Mouse (Mus musculus): ENCODE measurements around the gene Alkbh1. TPM values are rescaled to one million over a fixed set of nuclear protein-coding genes. Genes with fewer than 3 reads are reported as not detected.

The Alkbh1 gene
- total RNA-seq, 2 experiments from 2014 or later = 7.5 to 15.7 TPM

DNA sequence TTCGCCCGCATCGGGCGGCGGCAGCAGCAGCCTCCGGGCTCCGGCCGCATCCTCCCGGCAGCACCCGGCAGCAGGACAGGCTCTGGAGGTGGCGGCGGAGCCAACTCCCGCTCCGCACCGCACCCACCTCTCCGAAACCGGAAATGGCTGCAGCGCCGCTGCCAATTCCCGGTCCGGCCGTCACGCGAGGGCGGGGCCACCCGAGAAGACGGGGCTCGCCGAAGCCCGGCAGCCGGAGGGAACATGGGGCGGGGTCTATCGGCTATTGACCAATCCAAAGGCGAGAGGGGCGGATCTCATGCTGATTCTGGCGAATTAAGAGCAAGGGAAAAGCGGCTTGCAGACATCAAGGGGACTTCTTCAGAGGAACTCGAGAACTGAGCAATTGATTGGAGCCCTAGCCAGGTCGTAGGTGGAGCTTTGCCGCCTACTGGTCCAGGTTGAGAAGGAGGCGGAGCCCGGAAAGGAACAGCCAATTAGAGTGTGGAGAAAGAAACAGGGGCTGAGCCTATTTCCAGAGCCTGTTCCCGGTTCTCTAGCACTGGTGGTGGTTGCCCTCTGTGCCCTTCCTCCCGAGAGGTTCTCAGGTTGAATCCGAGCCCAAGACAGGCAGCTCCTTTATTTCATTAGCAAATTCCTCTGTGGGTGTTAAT, 55.6 kb downstream of the Alkbh1 start, which contains the start of gene Sptlc2:
Gene Sptlc2, minus strand, starts transcription at position 234 of the 653 bp plus-strand sequence.
- peak; percentile 98 for ATAC-seq (replicated peaks; ENCODE audit: low FRiP score, poor library complexity, severe bottlenecking)

DNA sequence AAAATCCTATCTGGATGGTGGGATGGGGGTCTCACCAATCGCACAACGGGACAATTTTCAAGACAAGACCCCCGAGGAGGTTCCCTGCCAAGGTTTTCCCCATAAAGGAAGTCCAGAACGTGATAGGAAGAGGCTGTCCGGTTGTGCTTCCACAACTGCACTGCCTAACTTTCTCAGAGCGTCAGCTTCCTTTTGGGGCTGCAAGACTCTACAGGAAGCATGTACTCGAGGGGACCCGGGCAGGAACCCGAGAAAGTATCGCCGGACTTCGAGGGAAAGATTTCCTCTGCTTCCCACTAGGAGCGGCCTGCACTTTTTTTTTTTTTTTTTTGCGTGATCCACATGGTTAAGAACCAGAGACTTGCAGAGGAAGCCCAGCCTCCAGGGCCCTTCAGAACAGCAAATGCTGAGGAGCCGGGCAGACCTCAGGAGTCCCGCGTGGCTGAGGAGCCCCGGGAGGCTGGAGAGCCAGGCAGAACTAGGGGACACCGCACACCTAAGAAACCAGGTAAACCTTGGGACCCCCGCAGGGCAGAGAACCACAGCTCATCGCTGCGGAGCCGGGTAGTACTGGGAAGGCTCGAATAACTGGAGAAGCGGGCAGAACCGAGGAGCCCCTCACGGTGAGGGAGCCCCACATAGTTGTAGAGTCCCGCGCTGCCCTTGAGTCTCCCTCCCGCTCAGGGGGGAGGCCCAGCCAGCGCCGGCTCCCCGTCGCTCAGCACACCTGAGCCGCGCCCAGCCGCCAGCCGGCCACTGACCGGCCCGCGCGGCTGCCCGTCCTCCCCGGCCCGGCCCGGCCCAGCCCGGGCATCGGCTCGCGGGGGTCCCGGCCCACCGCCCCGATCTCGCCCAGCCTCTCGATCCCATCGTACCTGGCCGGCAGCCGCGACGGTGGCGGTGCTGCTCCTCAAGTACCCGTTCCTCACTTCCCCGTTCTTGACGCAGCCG, 56.4 kb downstream of the Alkbh1 start:
- ATAC-seq (replicated peaks; ENCODE audit: low FRiP score, poor library complexity, severe bottlenecking) = no peak

DNA sequence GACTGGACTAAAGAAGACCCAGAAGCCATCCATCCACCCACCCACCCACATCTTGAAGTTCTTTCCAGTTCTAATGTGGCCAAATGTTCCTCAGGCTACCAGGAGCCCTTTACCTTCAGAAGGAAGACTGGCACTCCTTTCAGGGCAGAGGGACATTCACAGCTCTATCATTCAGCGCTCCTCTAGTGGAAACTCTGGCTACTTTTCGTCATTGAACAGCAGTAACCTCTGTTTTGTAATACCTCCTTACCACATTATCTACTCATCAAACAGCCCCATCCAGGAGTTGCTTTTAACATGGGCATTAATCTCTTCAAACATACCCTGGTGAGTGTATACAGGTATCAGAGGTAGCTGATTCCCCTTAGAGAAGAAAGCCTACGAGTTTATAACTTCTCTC, 58.8 kb downstream of the Alkbh1 start:
- ATAC-seq (replicated peaks; ENCODE audit: low FRiP score, poor library complexity, severe bottlenecking) = no peak

DNA sequence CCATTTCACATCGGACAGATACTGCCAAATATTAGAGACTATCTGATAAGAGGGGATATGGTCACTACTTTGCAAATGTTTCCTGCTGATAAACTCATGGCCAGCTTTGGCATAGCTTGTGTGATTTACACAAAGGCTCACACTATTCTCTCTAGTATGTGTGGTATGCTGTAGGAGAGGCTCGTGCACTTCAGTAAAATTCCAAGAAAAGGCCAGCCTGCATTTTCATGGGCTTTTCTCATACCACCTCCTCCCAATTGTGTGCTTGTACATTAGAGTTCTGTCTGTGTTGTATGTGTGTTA, 62.5 kb downstream of the Alkbh1 start:
- ATAC-seq (replicated peaks; ENCODE audit: low FRiP score, poor library complexity, severe bottlenecking) = no peak

DNA sequence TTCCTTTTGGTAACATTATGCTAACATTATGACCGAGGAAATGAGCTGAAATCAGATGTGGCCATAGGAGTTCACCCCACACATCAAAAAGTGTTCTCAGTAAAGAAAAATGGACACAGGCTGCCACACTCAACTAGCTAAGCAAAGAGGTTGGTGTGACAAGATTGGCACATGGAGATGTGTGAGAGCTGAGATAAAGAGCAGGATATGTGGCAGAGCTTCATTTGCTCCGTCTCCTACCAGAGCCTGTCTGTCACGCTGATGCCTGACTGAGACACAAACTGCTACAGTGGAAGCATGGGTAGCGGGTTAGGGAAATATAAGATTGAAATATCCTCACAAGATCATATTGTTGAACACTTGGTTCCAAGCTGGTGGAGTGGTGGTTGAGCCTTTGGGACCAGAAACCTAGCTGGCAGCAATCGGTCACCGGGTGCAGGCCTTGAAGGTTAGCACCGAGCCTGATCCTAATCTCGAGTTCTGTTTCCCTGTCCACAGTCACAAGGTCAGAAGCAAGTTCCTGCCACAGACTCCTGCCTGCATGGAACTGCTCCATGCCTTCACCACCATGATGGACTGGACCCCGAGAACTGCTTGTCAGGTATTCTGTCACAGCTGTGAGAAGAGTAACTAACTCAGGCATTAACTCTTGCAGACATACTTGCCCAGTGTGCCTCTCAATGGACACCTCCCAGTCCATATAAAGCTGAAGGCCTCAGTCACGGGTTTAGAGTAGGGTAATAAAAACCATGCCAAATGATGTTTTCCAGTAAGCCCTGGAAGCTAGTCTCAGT, 63.0 kb downstream of the Alkbh1 start:
- no peak; the same call in 1 of the 2 replicates for ATAC-seq (replicated peaks; ENCODE audit: low FRiP score, poor library complexity, severe bottlenecking)

DNA sequence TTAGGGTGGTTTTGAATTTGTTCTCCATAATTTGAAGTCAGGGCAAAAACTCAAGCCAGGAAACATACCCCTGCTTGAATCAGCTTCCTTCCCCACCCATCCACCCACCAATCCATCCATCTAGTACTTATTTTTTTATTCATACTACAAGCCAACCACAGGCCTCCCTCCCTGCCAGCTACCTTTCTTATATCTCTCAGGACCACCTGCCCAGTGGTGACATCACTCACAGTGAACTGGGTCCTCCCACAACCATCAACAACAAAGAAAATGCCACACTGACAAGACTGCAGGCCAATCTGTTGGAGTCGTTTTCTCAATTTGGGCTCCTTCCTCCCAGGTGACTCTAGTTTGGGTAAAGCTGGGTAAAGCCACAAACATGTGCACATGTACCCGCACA, 64.3 kb downstream of the Alkbh1 start:
- no peak for ATAC-seq (replicated peaks; ENCODE audit: low FRiP score, poor library complexity, severe bottlenecking)

Other genes with a start within 250 kb of the Alkbh1 start
- not detected in 2 replicates for gene Samd15, start 244.3 kb downstream of the Alkbh1 start, total RNA-seq (2015; ENCODE audit: low replicate concordance)
- gene Samd15, start 244.3 kb downstream of the Alkbh1 start, total RNA-seq (2017; ENCODE audit: low replicate concordance) = 1.5 TPM in 1 of 2 replicates, not detected in the other
- gene Tmed8, start 243.6 kb downstream of the Alkbh1 start, total RNA-seq (2015; ENCODE audit: low replicate concordance) = 1.3 and 3.3 TPM in 2 replicates
- 1.8 and 3.0 TPM in 2 replicates for gene Tmed8, start 243.6 kb downstream of the Alkbh1 start, total RNA-seq (2017; ENCODE audit: low replicate concordance)
- gene Noxred1, start 205.3 kb downstream of the Alkbh1 start, total RNA-seq (2015; ENCODE audit: low replicate concordance) = 2.7 TPM in 1 of 2 replicates, not detected in the other
- not detected in 2 replicates for gene Noxred1, start 205.3 kb downstream of the Alkbh1 start, total RNA-seq (2017; ENCODE audit: low replicate concordance)
- 5.9 and 16.7 TPM in 2 replicates for gene Vipas39, start 177.8 kb downstream of the Alkbh1 start, total RNA-seq (2015; ENCODE audit: low replicate concordance)
- 5.9 and 6.6 TPM in 2 replicates for gene Vipas39, start 177.8 kb downstream of the Alkbh1 start, total RNA-seq (2017; ENCODE audit: low replicate concordance)
- gene Ahsa1, start 177.5 kb downstream of the Alkbh1 start, total RNA-seq (2015; ENCODE audit: low replicate concordance) = 17.9 and 19.2 TPM in 2 replicates
- 53.0 and 74.6 TPM in 2 replicates for gene Ahsa1, start 177.5 kb downstream of the Alkbh1 start, total RNA-seq (2017; ENCODE audit: low replicate concordance)
- not detected in 2 replicates for gene Ism2, start 144.3 kb downstream of the Alkbh1 start, total RNA-seq (2015; ENCODE audit: low replicate concordance)
- not detected in 2 replicates for gene Ism2, start 144.3 kb downstream of the Alkbh1 start, total RNA-seq (2017; ENCODE audit: low replicate concordance)
- gene Sptlc2, start 55.7 kb downstream of the Alkbh1 start, total RNA-seq (2015; ENCODE audit: low replicate concordance) = 43.7 and 57.3 TPM in 2 replicates
- 33.7 and 61.5 TPM in 2 replicates for gene Sptlc2, start 55.7 kb downstream of the Alkbh1 start, total RNA-seq (2017; ENCODE audit: low replicate concordance)
- 15.5 and 27.3 TPM in 2 replicates for gene Slirp, start 121 bp downstream of the Alkbh1 start, total RNA-seq (2015; ENCODE audit: low replicate concordance)
- 0.85 and 21.6 TPM in 2 replicates for gene Slirp, start 121 bp downstream of the Alkbh1 start, total RNA-seq (2017; ENCODE audit: low replicate concordance)
- 12.1 and 13.8 TPM in 2 replicates for gene Snw1, start 28.3 kb upstream of the Alkbh1 start, total RNA-seq (2015; ENCODE audit: low replicate concordance)
- gene Snw1, start 28.3 kb upstream of the Alkbh1 start, total RNA-seq (2017; ENCODE audit: low replicate concordance) = 36.2 and 38.6 TPM in 2 replicates
- gene Gm5788, start 50.7 kb upstream of the Alkbh1 start, total RNA-seq (2015; ENCODE audit: low replicate concordance) = not detected in 2 replicates
- gene Gm5788, start 50.7 kb upstream of the Alkbh1 start, total RNA-seq (2017; ENCODE audit: low replicate concordance) = not detected in 2 replicates
- not detected in 2 replicates for gene Gm8300, start 70.3 kb upstream of the Alkbh1 start, total RNA-seq (2015; ENCODE audit: low replicate concordance)
- gene Gm8300, start 70.3 kb upstream of the Alkbh1 start, total RNA-seq (2017; ENCODE audit: low replicate concordance) = not detected in 2 replicates
- gene Oog1, start 158.7 kb upstream of the Alkbh1 start, total RNA-seq (2015; ENCODE audit: low replicate concordance) = not detected in 2 replicates
- gene Oog1, start 158.7 kb upstream of the Alkbh1 start, total RNA-seq (2017; ENCODE audit: low replicate concordance) = not detected in 2 replicates
- gene Gm4027, start 174.9 kb upstream of the Alkbh1 start, total RNA-seq (2015; ENCODE audit: low replicate concordance) = not detected in 2 replicates
- not detected in 2 replicates for gene Gm4027, start 174.9 kb upstream of the Alkbh1 start, total RNA-seq (2017; ENCODE audit: low replicate concordance)
- not detected in 2 replicates for gene Gm16381, start 200.6 kb upstream of the Alkbh1 start, total RNA-seq (2015; ENCODE audit: low replicate concordance)
- not detected in 2 replicates for gene Gm16381, start 200.6 kb upstream of the Alkbh1 start, total RNA-seq (2017; ENCODE audit: low replicate concordance)